Mouse (Mus musculus) liver, embryonic 14.5 days (tissue): ENCODE data around the gene Cphx1. TPM values are rescaled to one million over a fixed set of nuclear protein-coding genes. Genes with fewer than 3 reads are reported as not detected.
"Not testable (repeated sequence)": the region's sequence is repeated elsewhere in the genome, so short reads cannot be mapped to it uniquely, and the experiment has no call there.

Experiments
- ATAC-seq: fragments of 200-750 bp; cut with Nextera tagmentation; 2 replicates; pipeline ENCODE4 v1.8.0; 2017; ENCODE audit warnings: moderate number of reproducible peaks, mild to moderate bottlenecking, moderate library complexity; ENCODE audit not compliant: insufficient read depth
- DNase-seq, 3 experiments: peaks; one replicate each; pipeline ENCODE4 v3.0.0-alpha.2; 2012 to 2013; ENCODE audit warnings: low read depth in 3 of 3, low spot score in 3 of 3
- H3K27ac ChIP-seq: fragments of 300-500 bp; sonication (generic); 2 replicates; pipeline ENCODE4 v1.5.1; 2014; ENCODE audit warnings: moderate library complexity, mild to moderate bottlenecking, control low read depth, inconsistent platforms
- H3K27me3 ChIP-seq: fragments of 300-500 bp; sonication (generic); 2 replicates; pipeline ENCODE4 v1.6.1; 2014; ENCODE audit warnings: mild to moderate bottlenecking, low read length, moderate library complexity; ENCODE audit not compliant: control insufficient read depth, insufficient read depth
- H3K36me3 ChIP-seq: fragments of 300-500 bp; sonication (generic); replicated peaks from 2 replicates; pipeline ENCODE4 v1.6.1; 2014; ENCODE audit warnings: low read depth; ENCODE audit not compliant: control insufficient read depth, insufficient read depth
- H3K4me1 ChIP-seq, 2 experiments: fragments of 200-500 bp in 1 of 2; fragments of 300-500 bp in 1 of 2; sonication (generic) in 1 of 2; replicated peaks; 2 replicates each; pipeline ENCODE4 v1.6.1; 2012 to 2014; ENCODE audit warnings: antibody characterized with exemption in 1 of 2, inconsistent platforms in 1 of 2, low read length in 1 of 2; ENCODE audit not compliant: control insufficient read depth in 2 of 2, insufficient read depth in 2 of 2
- H3K4me2 ChIP-seq: fragments of 300-500 bp; sonication (generic); 2 replicates; pipeline ENCODE4 v1.6.1; 2014; ENCODE audit warnings: low read depth, mild to moderate bottlenecking, control low read depth, moderate library complexity
- H3K4me3 ChIP-seq, 2 experiments: fragments of 200-500 bp in 1 of 2; fragments of 300-500 bp in 1 of 2; sonication (generic) in 1 of 2; 2 replicates each; pipeline ENCODE4 v1.5.1; 2012 to 2014; ENCODE audit warnings: low read depth in 2 of 2, low read length in 2 of 2, mild to moderate bottlenecking in 2 of 2, control low read depth in 1 of 2, inconsistent platforms in 1 of 2, moderate library complexity in 1 of 2; ENCODE audit not compliant: insufficient read depth in 1 of 2
- H3K9ac ChIP-seq: fragments of 300-500 bp; sonication (generic); replicated peaks from 2 replicates; pipeline ENCODE4 v1.6.1; 2014; ENCODE audit warnings: mild to moderate bottlenecking, control low read depth, moderate library complexity
- H3K9me3 ChIP-seq: fragments of 300-500 bp; sonication (generic); 2 replicates; pipeline ENCODE4 v1.6.1; 2016; ENCODE audit warnings: low read length, mixed read lengths; ENCODE audit not compliant: control insufficient read depth
- WGBS: fragments of 180-500 bp; shearing (Covaris S2); extraction: QIAGEN DNeasy Blood & Tissue Kit; methylation state at CpG from one replicate; pipeline ENCODE4 v1.1.7; 2014; ENCODE audit not compliant: insufficient replicate concordance; 5-methylcytosine and 5-hydroxymethylcytosine counted together
- polyA plus RNA-seq, 2 experiments: library from polyadenylated mRNA; depleted of rRNA in 1 of 2; stranded (reverse) in 1 of 2; unstranded in 1 of 2; fragments of >200 nt; fragmentation: Nextera tagmentation in 1 of 2; extraction: Ambion mirVana in 1 of 2; gene quantifications; 2 replicates each; pipeline versions ENCODE4 v1.2.1 to v1.2.3; 2012 to 2014

Gene Cphx1
- polyA plus RNA-seq, 2 experiments = 0.26 TPM; not detected in 1

- H3K4me2 ChIP-seq, H3K36me3 ChIP-seq, H3K27me3 ChIP-seq, DNase-seq, H3K4me1 ChIP-seq, H3K27ac ChIP-seq, H3K9ac ChIP-seq, H3K9me3 ChIP-seq, H3K4me3 ChIP-seq: not testable (repeated sequence)
- no CpG with 5 or more reads among the region's 44 CpGs for WGBS
- ATAC-seq = peak; percentile 76
Measured at GRCm38 (mm10) chr14:25926814-25927561, 11.1 kb upstream of the Cphx1 start.

GRCm38 (mm10) chr14:25927562-25927881 is 10.6 kb upstream of the Cphx1 start, which contains the start of gene Tmem254a:
Gene Tmem254a (minus strand): TSS chr14:25927672.
- not testable (repeated sequence) for H3K36me3 ChIP-seq, H3K4me3 ChIP-seq, H3K9ac ChIP-seq, H3K9me3 ChIP-seq, H3K27ac ChIP-seq, H3K4me1 ChIP-seq, H3K4me2 ChIP-seq, H3K27me3 ChIP-seq, DNase-seq
- peak; percentile 89 for ATAC-seq
- no CpG with 5 or more reads among the region's 10 CpGs for WGBS

GRCm38 (mm10) chr14:25936867-25937630 is 1.1 kb upstream of the Cphx1 start:
- H3K4me1 ChIP-seq, H3K4me3 ChIP-seq, H3K9ac ChIP-seq, H3K9me3 ChIP-seq, H3K27ac ChIP-seq, H3K36me3 ChIP-seq, H3K27me3 ChIP-seq, H3K4me2 ChIP-seq, DNase-seq: not testable (repeated sequence)
- ATAC-seq = peak; percentile 77
- WGBS = no CpG with 5 or more reads among the region's 5 CpGs

- no CpG with 5 or more reads among the region's 3 CpGs for whole genome bisulfite sequencing
Measured at GRCm38 (mm10) chr14:25957861-25958260, 19.8 kb downstream of the Cphx1 start.

GRCm38 (mm10) chr14:25978371-25979241 is 40.5 kb downstream of the Cphx1 start, which contains the start of gene Duxbl1:
Gene Duxbl1 (plus strand): TSS chr14:25978577.
- ATAC-seq, H3K4me2 ChIP-seq, H3K36me3 ChIP-seq, DNase-seq, H3K27ac ChIP-seq, H3K9ac ChIP-seq, H3K4me1 ChIP-seq, H3K27me3 ChIP-seq, H3K9me3 ChIP-seq, H3K4me3 ChIP-seq: not testable (repeated sequence)
- no CpG with 5 or more reads among the region's 25 CpGs for WGBS

More at GRCm38 (mm10) chr14:25957861-25958260, 19.8 kb downstream of the Cphx1 start:
- not testable (repeated sequence) for H3K36me3 ChIP-seq, DNase-seq, H3K4me1 ChIP-seq, H3K27ac ChIP-seq, H3K4me3 ChIP-seq, H3K27me3 ChIP-seq, ATAC-seq, H3K9me3 ChIP-seq, H3K9ac ChIP-seq, H3K4me2 ChIP-seq

GRCm38 (mm10) chr14:25979242-25979941 is 41.3 kb downstream of the Cphx1 start:
- ATAC-seq, H3K4me3 ChIP-seq, H3K36me3 ChIP-seq, H3K4me2 ChIP-seq, H3K9me3 ChIP-seq, DNase-seq, H3K9ac ChIP-seq, H3K27me3 ChIP-seq, H3K4me1 ChIP-seq, H3K27ac ChIP-seq: not testable (repeated sequence)
- WGBS = 2% methylated on average over 6 of the region's 13 CpGs

GRCm38 (mm10) chr14:25981880-25982279 is 43.8 kb downstream of the Cphx1 start:
- not testable (repeated sequence) for H3K4me1 ChIP-seq, H3K36me3 ChIP-seq, H3K4me3 ChIP-seq, H3K4me2 ChIP-seq, H3K27ac ChIP-seq, H3K9ac ChIP-seq, H3K9me3 ChIP-seq, DNase-seq, ATAC-seq, H3K27me3 ChIP-seq
- 48% methylated on average over 6 of the region's 9 CpGs for WGBS
